Mouse (Mus musculus) embryonic facial prominence, embryonic 11.5 days (tissue): Measurements from ENCODE around the gene Dhx34. TPM values are rescaled to one million over a fixed set of nuclear protein-coding genes. Genes with fewer than 3 reads are reported as not detected.

Source experiments
- ATAC-seq: fragments of 200-750 bp; cut with Nextera tagmentation; replicated peaks from 2 replicates; pipeline ENCODE4 v1.8.0; 2017; ENCODE audit warnings: low read depth; ENCODE audit not compliant: insufficient number of reproducible peaks, low FRiP score, low TSS enrichment
- DNase-seq: peaks from one replicate; pipeline ENCODE4 v3.0.0-alpha.2; 2015; ENCODE audit warnings: low spot score
- H3K27ac ChIP-seq: fragments of 300-500 bp; sonication (generic); replicated peaks from 2 replicates; pipeline ENCODE4 v1.5.1; 2014; ENCODE audit warnings: mild to moderate bottlenecking, low read depth, low read length, control low read depth
- H3K27me3 ChIP-seq: fragments of 300-500 bp; sonication (generic); 2 replicates; pipeline ENCODE4 v1.6.1; 2014; ENCODE audit warnings: mild to moderate bottlenecking, low read length, moderate library complexity, mixed read lengths; ENCODE audit not compliant: control insufficient read depth, insufficient read depth
- H3K36me3 ChIP-seq: fragments of 300-500 bp; sonication (generic); replicated peaks from 2 replicates; pipeline ENCODE4 v1.6.1; 2014; ENCODE audit warnings: low read depth, mild to moderate bottlenecking, low read length, moderate library complexity, mixed read lengths; ENCODE audit not compliant: control insufficient read depth, insufficient read depth
- H3K4me1 ChIP-seq: fragments of 300-500 bp; sonication (generic); 2 replicates; pipeline ENCODE4 v1.6.1; 2014; ENCODE audit warnings: low read length, mixed read lengths; ENCODE audit not compliant: control insufficient read depth, insufficient read depth
- H3K4me2 ChIP-seq: fragments of 300-500 bp; sonication (generic); 2 replicates; pipeline ENCODE4 v1.6.1; 2014; ENCODE audit warnings: low read depth, mild to moderate bottlenecking, control low read depth, low read length, moderate library complexity
- H3K4me3 ChIP-seq: fragments of 300-500 bp; sonication (generic); 2 replicates; pipeline ENCODE4 v1.5.1; 2014; ENCODE audit warnings: low read depth, low read length, control low read depth
- H3K9ac ChIP-seq: fragments of 300-500 bp; sonication (generic); replicated peaks from 2 replicates; pipeline ENCODE4 v1.6.1; 2014; ENCODE audit warnings: mild to moderate bottlenecking, control low read depth, low read length
- H3K9me3 ChIP-seq: fragments of 300-500 bp; sonication (generic); replicated peaks from 2 replicates; pipeline ENCODE4 v1.6.1; 2016; ENCODE audit warnings: mild to moderate bottlenecking, low read length, inconsistent platforms, mixed read lengths; ENCODE audit not compliant: control insufficient read depth
- WGBS: fragments of 180-500 bp; shearing (Covaris S2); extraction: QIAGEN DNeasy Blood & Tissue Kit; methylation state at CpG from one replicate; pipeline ENCODE4 v1.1.7; 2014; 5-methylcytosine and 5-hydroxymethylcytosine counted together
- polyA plus RNA-seq: library from polyadenylated mRNA; unstranded; fragments of >200 nt; fragmentation: Nextera tagmentation; extraction: Ambion mirVana; gene quantifications from 2 replicates; pipeline ENCODE4 v1.2.1, GENCODE M21; 2014

The Dhx34 gene
- polyA plus RNA-seq, 1 experiment from 2014 or later: 6.6 TPM

DNA sequence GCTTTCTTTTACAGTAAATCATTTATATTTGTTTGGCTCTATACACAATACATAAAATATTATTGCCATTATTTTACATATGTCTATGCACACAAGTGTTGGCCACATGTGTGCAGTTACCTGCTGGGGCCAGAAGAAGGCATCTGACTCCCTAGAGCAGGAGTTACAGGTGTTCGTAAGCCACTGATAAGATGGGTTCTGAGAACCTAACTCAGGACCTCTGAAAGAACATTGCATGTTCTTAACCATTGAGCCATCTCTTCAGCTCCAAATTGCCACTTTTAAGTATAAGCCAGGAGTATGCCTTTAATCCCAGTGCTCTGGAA is 19.1 kb upstream of the Dhx34 start:
- H3K4me1 ChIP-seq: no peaks in the 10 kb centered on the region
- ATAC-seq: no peak
- H3K27me3 ChIP-seq: no peaks in the 10 kb centered on the region
- no peak overlapping the region for H3K4me2 ChIP-seq
- H3K4me3 ChIP-seq: no peak overlapping the region
- no peak overlapping the region for H3K27ac ChIP-seq
- no peak overlapping the region for H3K9ac ChIP-seq
- WGBS: 100% methylated on average over 1 of the region's 1 CpGs
- H3K9me3 ChIP-seq: no peaks in the 10 kb centered on the region
- no peak for DNase-seq
- H3K36me3 ChIP-seq: no peaks in the 10 kb centered on the region

DNA sequence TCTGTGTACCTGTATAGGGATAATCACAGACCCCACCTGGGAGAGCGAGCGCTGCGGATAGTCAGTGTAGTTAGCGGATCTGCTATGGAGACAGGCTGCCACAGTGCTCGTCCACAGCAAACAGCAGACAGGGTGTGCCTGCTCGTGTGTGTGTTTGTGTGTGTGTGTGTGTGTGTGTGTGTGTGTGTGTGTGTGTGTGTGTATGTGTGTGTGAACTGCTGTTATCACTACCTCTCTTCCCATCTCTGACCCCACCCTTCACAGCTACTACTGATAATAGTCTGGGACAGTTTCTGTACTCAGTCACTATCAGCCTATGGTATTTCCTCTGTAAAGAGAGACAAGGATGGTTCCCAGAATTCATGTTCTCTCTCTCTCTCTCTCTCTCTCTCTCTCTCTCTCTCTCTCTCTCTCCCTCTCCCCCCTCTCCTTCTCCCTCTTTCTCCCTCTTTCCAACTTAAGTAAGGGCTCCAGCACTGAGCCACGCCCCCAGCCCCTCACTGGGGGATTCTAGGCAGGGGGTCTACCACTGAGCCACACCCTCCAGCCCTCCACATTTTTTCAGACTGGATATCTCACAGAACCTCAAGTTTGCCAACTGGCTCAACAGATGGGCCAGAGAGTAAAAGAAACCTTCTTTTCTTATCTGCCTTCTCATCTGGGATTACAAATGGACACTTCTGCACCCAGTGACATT is 18.6 kb upstream of the Dhx34 start:
- Histone ChIP-seq H3K9ac (no peak overlapping the region), H3K27ac (no peak overlapping the region), H3K9me3 (no peaks in the 10 kb centered on the region), H3K4me3 (no peak overlapping the region), H3K36me3 (no peaks in the 10 kb centered on the region), H3K27me3 (no peaks in the 10 kb centered on the region), H3K4me2 (no peak overlapping the region), H3K4me1 (no peaks in the 10 kb centered on the region)
- 77% methylated on average over 7 of the region's 7 CpGs for WGBS
- ATAC-seq (no peak), DNase-seq (no peak)

DNA sequence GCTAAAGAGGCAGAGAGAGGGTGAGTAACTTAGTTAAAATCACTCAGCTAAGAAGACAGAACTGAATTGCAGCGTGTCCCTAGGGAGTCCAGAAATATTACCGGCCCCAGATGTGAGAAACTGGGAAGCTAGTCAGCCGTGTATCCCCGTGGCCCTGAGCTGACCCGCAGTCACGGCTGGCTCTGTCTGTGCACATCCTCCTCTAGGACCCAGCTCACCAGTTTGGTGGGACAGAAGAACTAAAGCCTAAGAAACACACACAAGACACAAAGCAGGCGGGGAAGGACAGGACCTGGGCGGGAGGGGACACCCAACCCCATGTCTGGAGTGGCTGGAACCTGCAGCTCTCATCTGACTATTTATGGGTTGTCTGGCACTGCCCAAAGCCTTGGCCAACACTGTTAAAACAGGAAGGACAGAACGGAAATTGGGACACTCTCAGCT is 17.7 kb upstream of the Dhx34 start:
- WGBS: 52% methylated on average over 9 of the region's 9 CpGs
- no peak overlapping the region for H3K9ac ChIP-seq
- no peak overlapping the region for H3K4me2 ChIP-seq
- no peaks in the 10 kb centered on the region for H3K9me3 ChIP-seq
- no peak overlapping the region for H3K4me3 ChIP-seq
- H3K4me1 ChIP-seq: no peaks in the 10 kb centered on the region
- no peak overlapping the region for H3K27ac ChIP-seq
- DNase-seq: peak; percentile 12
- H3K36me3 ChIP-seq: no peaks in the 10 kb centered on the region
- H3K27me3 ChIP-seq: no peaks in the 10 kb centered on the region
- ATAC-seq: no peak

DNA sequence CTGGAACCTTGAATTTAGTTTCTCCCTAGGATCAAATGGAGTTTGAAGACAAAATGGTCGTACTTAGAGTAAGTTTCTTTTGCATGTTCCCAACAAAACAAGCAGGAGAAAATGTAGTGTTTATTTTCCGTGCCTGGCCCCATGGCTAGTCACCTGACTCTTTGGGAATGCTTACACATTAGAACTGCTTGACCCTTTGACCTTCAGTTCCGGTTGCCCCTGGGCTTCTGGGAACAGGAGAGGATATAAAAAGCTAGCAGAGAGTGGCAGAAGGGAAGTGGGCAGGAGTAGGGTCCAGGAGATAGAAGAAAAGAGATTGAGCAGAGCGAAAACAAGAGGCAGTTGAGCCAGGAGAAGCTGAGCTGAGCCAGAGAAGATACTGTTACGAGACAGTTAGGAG is 8.0 kb upstream of the Dhx34 start:
- Histone ChIP-seq H3K4me2 (no peak overlapping the region), H3K9me3 (no peaks in the 10 kb centered on the region), H3K27ac (no peak overlapping the region), H3K36me3 (no peaks in the 10 kb centered on the region), H3K27me3 (no peaks in the 10 kb centered on the region), H3K4me3 (no peak overlapping the region), H3K4me1 (no peaks in the 10 kb centered on the region), H3K9ac (no peak overlapping the region)
- peak; percentile 68 for DNase-seq
- WGBS: 17% methylated on average over 5 of the region's 5 CpGs
- no peak for ATAC-seq

DNA sequence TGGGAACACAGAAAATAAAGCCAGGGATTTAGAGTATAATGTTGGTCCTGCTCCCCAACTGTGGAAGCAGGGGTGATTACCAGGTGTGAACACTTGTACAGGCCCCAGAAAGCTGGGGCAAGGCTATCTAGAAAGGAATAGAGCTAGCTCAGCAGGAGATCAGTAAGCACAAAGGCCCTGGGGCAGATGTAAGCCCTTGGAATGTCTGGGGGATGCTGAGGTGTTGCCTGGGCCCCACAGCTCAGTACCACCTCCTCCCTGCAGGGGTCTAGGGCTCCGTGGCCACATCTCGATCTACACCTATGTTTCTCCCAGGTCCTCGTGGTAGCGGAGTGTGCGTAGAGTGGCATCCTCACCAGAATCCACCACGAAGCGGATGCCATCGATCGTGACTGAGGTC is 7.9 kb downstream of the Dhx34 start:
- no peak overlapping the region for H3K9ac ChIP-seq
- H3K36me3 ChIP-seq: peaks cover 5% of the 10 kb centered on the region; the same call in 1 of the 2 replicates
- no peaks in the 10 kb centered on the region for H3K27me3 ChIP-seq
- no peaks in the 10 kb centered on the region for H3K9me3 ChIP-seq
- WGBS: 91% methylated on average over 9 of the region's 9 CpGs
- no peak overlapping the region for H3K27ac ChIP-seq
- no peak for DNase-seq
- H3K4me3 ChIP-seq: no peak overlapping the region
- H3K4me2 ChIP-seq: no peak overlapping the region
- ATAC-seq: no peak
- no peaks in the 10 kb centered on the region for H3K4me1 ChIP-seq

DNA sequence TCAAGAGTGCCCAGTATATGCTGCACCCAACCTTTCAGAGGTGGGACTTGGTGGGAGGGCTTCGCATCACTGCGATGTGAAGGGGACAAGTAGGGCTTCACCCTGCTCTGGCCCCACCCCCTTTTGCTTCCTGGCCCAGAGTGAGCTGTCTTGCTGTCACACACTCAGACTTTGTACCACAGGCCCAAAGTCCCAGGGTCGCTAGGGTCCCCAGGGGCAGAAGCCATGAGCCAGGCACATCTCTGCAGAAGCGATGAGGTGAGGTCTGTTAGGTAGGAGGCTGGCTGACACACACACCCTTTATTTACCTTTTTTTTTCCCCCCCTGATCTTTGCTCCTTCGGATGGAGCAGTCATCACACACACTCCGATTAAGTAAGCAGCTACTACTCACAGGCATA is 8.6 kb downstream of the Dhx34 start:
- Histone ChIP-seq H3K4me1 (no peaks in the 10 kb centered on the region), H3K27ac (no peak overlapping the region), H3K9me3 (no peaks in the 10 kb centered on the region), H3K9ac (no peak overlapping the region), H3K4me3 (no peak overlapping the region), H3K36me3 (peaks cover 5% of the 10 kb centered on the region; the same call in 1 of the 2 replicates), H3K4me2 (no peak overlapping the region), H3K27me3 (no peaks in the 10 kb centered on the region)
- DNase-seq (no peak), ATAC-seq (no peak)
- WGBS: 89% methylated on average over 6 of the region's 6 CpGs

DNA sequence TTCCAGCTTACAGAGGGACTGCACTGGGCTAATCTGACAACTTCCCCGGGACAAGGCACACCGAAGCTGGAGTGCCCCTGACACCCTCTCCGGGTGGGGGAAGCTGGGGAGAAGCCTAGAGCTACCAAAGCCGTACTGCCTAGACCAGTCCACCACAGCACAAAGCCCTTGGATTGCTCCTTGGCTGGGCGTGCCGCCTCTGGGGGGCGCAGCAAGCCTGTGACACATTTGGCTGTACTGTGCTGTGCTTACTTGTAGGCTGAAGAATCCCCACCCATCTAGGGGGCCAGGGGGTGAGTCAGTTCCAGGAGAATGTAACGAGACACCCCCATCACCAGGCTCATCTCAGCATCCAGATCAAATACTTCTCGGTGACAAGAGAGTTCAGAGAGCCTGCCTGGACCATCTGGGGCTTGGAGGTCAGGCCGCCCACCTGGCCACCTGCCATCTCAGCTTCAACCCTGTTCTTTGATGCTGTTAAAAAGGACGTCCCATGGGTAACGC is 10.9 kb downstream of the Dhx34 start:
- Histone ChIP-seq H3K4me1 (no peaks in the 10 kb centered on the region), H3K27ac (no peak overlapping the region), H3K36me3 (peaks cover 3% of the 10 kb centered on the region; the same call in 1 of the 2 replicates), H3K9ac (no peak overlapping the region), H3K4me2 (no peak overlapping the region), H3K9me3 (no peaks in the 10 kb centered on the region), H3K27me3 (no peaks in the 10 kb centered on the region), H3K4me3 (no peak overlapping the region)
- WGBS: 78% methylated on average over 12 of the region's 12 CpGs
- DNase-seq: no peak
- no peak for ATAC-seq

DNA sequence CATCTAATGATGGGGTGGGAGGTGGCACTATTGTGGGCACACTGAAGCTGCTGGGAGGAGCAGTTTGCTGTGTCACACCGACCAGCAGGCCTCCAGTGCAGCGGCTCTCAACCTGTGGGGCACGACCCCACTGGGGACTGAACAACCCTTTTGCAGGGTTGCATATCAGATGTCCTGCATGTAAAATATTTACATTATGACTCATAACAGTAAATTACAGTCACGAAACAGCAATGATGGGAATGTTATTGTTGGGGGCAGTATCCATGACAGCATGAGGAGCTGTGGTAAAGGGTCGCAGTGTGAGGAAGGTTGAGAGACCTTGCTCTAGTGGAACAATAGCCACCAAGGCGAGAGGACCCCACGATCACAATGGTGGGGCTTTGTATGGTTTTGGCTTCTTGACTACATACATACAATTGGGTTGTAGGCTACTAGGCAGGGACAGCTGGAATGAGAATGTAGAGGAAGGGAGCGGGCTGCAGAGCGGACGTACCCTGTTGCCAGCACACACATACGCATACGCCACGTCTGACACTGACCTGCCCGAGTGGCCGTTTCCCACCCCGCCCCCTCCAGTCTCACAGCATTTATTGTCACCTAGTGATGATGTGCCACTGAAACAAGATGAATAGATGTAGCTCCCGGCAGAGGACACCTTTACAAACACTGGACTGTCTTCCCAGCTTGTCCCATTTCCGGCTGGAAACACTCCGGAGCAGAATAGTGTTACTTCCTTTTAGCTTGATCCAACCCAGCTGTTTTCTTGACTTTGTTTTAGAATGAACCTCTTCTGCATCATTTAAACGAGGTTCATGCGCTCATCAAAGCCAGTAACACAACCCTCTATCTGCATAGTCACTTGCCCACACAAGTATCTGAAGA is 12.8 kb downstream of the Dhx34 start:
- no peaks in the 10 kb centered on the region for H3K9me3 ChIP-seq
- no peak overlapping the region for H3K4me3 ChIP-seq
- no peak overlapping the region for H3K27ac ChIP-seq
- no peak overlapping the region for H3K4me2 ChIP-seq
- 88% methylated on average over 21 of the region's 21 CpGs for WGBS
- H3K36me3 ChIP-seq: peaks cover 2% of the 10 kb centered on the region; the same call in 1 of the 2 replicates
- DNase-seq (no peak), ATAC-seq (no peak)
- no peak overlapping the region for H3K9ac ChIP-seq
- no peaks in the 10 kb centered on the region for H3K4me1 ChIP-seq
- H3K27me3 ChIP-seq: no peaks in the 10 kb centered on the region
